10 mouse cellular contexts compared by ENCODE assay signal in genomic region chr1:119048547-119048946, GRCm38 (mm10). TPM values are rescaled to one million over a fixed set of nuclear protein-coding genes. Genes with fewer than 3 reads are reported as not detected.
DNase-seq lines count a peak whose midpoint lies in the region; ATAC-seq and TF ChIP-seq lines count a peak whose summit lies in the region.
"Had no signal": no experiment of that assay in that cellular context is flagged by ENCODE, and none has a peak within 500 bp of the region (broad histone marks: within the 10 kb centered on the region; RNA-seq: fewer than 3 reads in every experiment).

No protein-coding gene starts in this region.

- peak overlapping the region; percentile 86 for H3K4me2 ChIP-seq in embryonic facial prominence, embryonic 15.5 days (replicated peaks)

- H3K36me3 ChIP-seq in embryonic facial prominence, embryonic 15.5 days, result no peaks in the 10 kb centered on the region
- H3K36me3 ChIP-seq in limb, embryonic 10.5 days, result 0 out of 2 replicates have a peak, but pooled peaks cover 2% of the 10 kb centered on the region

- no peaks in the 10 kb centered on the region for H3K9me3 ChIP-seq in embryonic facial prominence, embryonic 15.5 days (replicated peaks)
- H3K9me3 ChIP-seq in limb, embryonic 10.5 days (replicated peaks), result no peaks in the 10 kb centered on the region

- H3K4me3 ChIP-seq in layer of hippocampus, adult 2 months, result no peak overlapping the region
- H3K4me3 ChIP-seq in embryonic facial prominence, embryonic 15.5 days (replicated peaks), result peak overlapping the region; percentile 64
- H3K4me3 ChIP-seq in limb, embryonic 10.5 days, result peak overlapping the region; percentile 59

- ATAC-seq in embryonic facial prominence, embryonic 15.5 days (ENCODE audit: insufficient number of reproducible peaks, low FRiP score, low TSS enrichment, low read depth), result no peak
- ATAC-seq in megakaryocyte-erythroid progenitor cell, adult 5-6 weeks (replicated peaks; ENCODE audit: low FRiP score, low TSS enrichment, poor library complexity, severe bottlenecking), result no peak

- H3K27me3 ChIP-seq in embryonic facial prominence, embryonic 15.5 days, result no peaks in the 10 kb centered on the region
- H3K27me3 ChIP-seq in limb, embryonic 10.5 days (ENCODE audit: low read depth, poor library complexity, severe bottlenecking), result no peaks in the 10 kb centered on the region

- no peak for DNase-seq in layer of hippocampus, adult 2 months (ENCODE audit: low spot score in 2 of 2)
- DNase-seq in layer of hippocampus, adult 18-20 months (ENCODE audit: low spot score in 2 of 2), result no peak
- DNase-seq in limb, embryonic 10.5 days (ENCODE audit: low spot score), result peak; percentile 60
- peak; percentile 48 for DNase-seq in retina, postnatal 1 day
- no peak for DNase-seq in yolk sac, embryonic 10.5 days (ENCODE audit: low spot score)
- DNase-seq in cerebellum, adult 8-10 months, result no peak
- DNase-seq: cerebellum, adult 9-10 months; liver, postnatal 0 days had no signal

- peak overlapping the region; percentile 10; the same call in 1 of the 2 replicates for H3K9ac ChIP-seq in embryonic facial prominence, embryonic 15.5 days
- H3K9ac ChIP-seq: liver, postnatal 0 days had no signal

- no peak for TF ChIP-seq CTCF in layer of hippocampus, adult 2 months (conservative IDR thresholded peaks at IDR 0.05)

- H3K4me1 ChIP-seq in embryonic facial prominence, embryonic 15.5 days, result peaks cover 56% of the 10 kb centered on the region
- H3K4me1 ChIP-seq in limb, embryonic 10.5 days, result peaks cover 69% of the 10 kb centered on the region

- WGBS in embryonic facial prominence, embryonic 15.5 days, result 5% methylated on average over 6 of the region's 6 CpGs
- 3% methylated on average over 6 of the region's 6 CpGs for WGBS in limb, embryonic 10.5 days

- peak overlapping the region; percentile 77 for H3K27ac ChIP-seq in layer of hippocampus, adult 2 months
- peak overlapping the region; percentile 96 for H3K27ac ChIP-seq in embryonic facial prominence, embryonic 15.5 days (replicated peaks)
- peak overlapping the region; percentile 96 for H3K27ac ChIP-seq in limb, embryonic 10.5 days

RNA-seq across cellular contexts. Expression of gene Gli2, which starts 4.9 kb away (rescaled TPM):
- total RNA-seq in layer of hippocampus, adult 2 months (2021), result 1 to 10 TPM; 4.6 to 4.8 TPM
- total RNA-seq in layer of hippocampus, adult 18-20 months (2021), result 1 to 10 TPM; 3.2 to 4.1 TPM
- 18.8 and 20.7 TPM in 2 replicates for polyA plus RNA-seq in embryonic facial prominence, embryonic 15.5 days (2015; fragmentation: Nextera tagmentation; extraction: Ambion mirVana)
- polyA plus RNA-seq in limb, embryonic 10.5 days (2016; fragmentation: Nextera tagmentation; extraction: Ambion mirVana), result 16.6 and 17.5 TPM in 2 replicates
- total RNA-seq in megakaryocyte-erythroid progenitor cell, adult 5-6 weeks (2014; fragmentation: Nextera tagmentation), result not detected in 2 replicates
- not detected in 2 replicates for total RNA-seq in megakaryocyte-erythroid progenitor cell, adult 5-6 weeks (2017)

Comparison
In these comparisons a context has a peak if more than half of its experiments do, and no peak if none do; other contexts are left out.
1. DNase-seq: peak in limb, embryonic 10.5 days (single experiment) and retina, postnatal 1 day (single experiment); none in layer of hippocampus, adult 2 months (0 of 2), layer of hippocampus, adult 18-20 months (0 of 2), yolk sac, embryonic 10.5 days (single experiment) and cerebellum, adult 8-10 months (single experiment).
2. RNA of gene Gli2, which starts 4.9 kb away (total RNA-seq): 4.6 to 4.8 TPM in layer of hippocampus, adult 2 months and 3.2 to 4.1 TPM in layer of hippocampus, adult 18-20 months; not detected in megakaryocyte-erythroid progenitor cell, adult 5-6 weeks; every median in the first group is over 4 times any median in the second.
3. Peak in every context shown above with its lines, with median percentiles within 50 percentile points of each other: H3K27ac ChIP-seq.